Mouse (Mus musculus) midbrain, postnatal 0 days (tissue): ENCODE data around the gene Kcnk2. TPM values are rescaled to one million over a fixed set of nuclear protein-coding genes. Genes with fewer than 3 reads are reported as not detected.

Experiments
- ATAC-seq: fragments of 200-750 bp; cut with Nextera tagmentation; 2 replicates; pipeline ENCODE4 v1.8.0; 2017; ENCODE audit warnings: moderate number of reproducible peaks, mild to moderate bottlenecking, moderate TSS enrichment, moderate library complexity; ENCODE audit not compliant: low FRiP score
- DNase-seq: peaks from one replicate; pipeline ENCODE4 v3.0.0-alpha.2; 2015; ENCODE audit warnings: low spot score
- H3K27ac ChIP-seq: fragments of 300-500 bp; sonication (generic); 2 replicates; pipeline ENCODE4 v1.5.1; 2014; ENCODE audit warnings: low read depth, mild to moderate bottlenecking, low read length, mixed read lengths
- H3K27me3 ChIP-seq: fragments of 300-500 bp; sonication (generic); 2 replicates; pipeline ENCODE4 v1.6.1; 2014; ENCODE audit warnings: low read length, control low read depth, mixed read lengths; ENCODE audit not compliant: insufficient read depth
- H3K36me3 ChIP-seq: fragments of 300-500 bp; sonication (generic); 2 replicates; pipeline ENCODE4 v1.6.1; 2014; ENCODE audit warnings: low read length, control low read depth, mixed read lengths; ENCODE audit not compliant: insufficient read depth
- H3K4me1 ChIP-seq: fragments of 300-500 bp; sonication (generic); 2 replicates; pipeline ENCODE4 v1.6.1; 2014; ENCODE audit warnings: mild to moderate bottlenecking, control low read depth, antibody characterized with exemption, low read length, mixed read lengths; ENCODE audit not compliant: insufficient read depth
- H3K4me2 ChIP-seq: fragments of 300-500 bp; sonication (generic); 2 replicates; pipeline ENCODE4 v1.6.1; 2014; ENCODE audit warnings: low read depth, mild to moderate bottlenecking, low read length, mixed read lengths; ENCODE audit not compliant: poor library complexity, severe bottlenecking
- H3K4me3 ChIP-seq: fragments of 300-500 bp; sonication (generic); 2 replicates; pipeline ENCODE4 v1.5.1; 2014; ENCODE audit warnings: low read depth, mild to moderate bottlenecking, low read length, moderate library complexity
- H3K9ac ChIP-seq: fragments of 300-500 bp; sonication (generic); replicated peaks from 2 replicates; pipeline ENCODE4 v1.6.1; 2014; ENCODE audit warnings: mild to moderate bottlenecking, low read length, moderate library complexity, mixed read lengths; ENCODE audit not compliant: poor library complexity, severe bottlenecking
- H3K9me3 ChIP-seq: fragments of 300-500 bp; sonication (generic); 2 replicates; pipeline ENCODE4 v1.6.1; 2016; ENCODE audit warnings: low read length, control low read depth
- CTCF ChIP-seq: IDR thresholded peaks from 2 replicates; pipeline ENCODE4 v1.5.1; 2016; ENCODE audit warnings: antibody characterized with exemption, mild to moderate bottlenecking
- WGBS: fragments of 180-500 bp; shearing (Covaris S2); extraction: QIAGEN DNeasy Blood & Tissue Kit; methylation state at CpG from one replicate; pipeline ENCODE4 v1.1.7; 2014; 5-methylcytosine and 5-hydroxymethylcytosine counted together
- polyA plus RNA-seq: library from polyadenylated mRNA; unstranded; fragments of >200 nt; fragmentation: Nextera tagmentation; extraction: Ambion mirVana; gene quantifications from 2 replicates; pipeline ENCODE4 v1.2.1, GENCODE M21; 2015
- total RNA-seq: library from RNA; depleted of rRNA; stranded (reverse); fragments of >200 nt; gene quantifications from 2 replicates; pipeline ENCODE4 v1.2.3, GENCODE M21; 2014

Kcnk2 gene
- total and polyA plus RNA-seq, 2 experiments from 2014 or later: 17.9 to 19.8 TPM

GRCm38 (mm10) chr1:189353887-189354286 lies 48.2 kb downstream of the Kcnk2 start:
- H3K4me2 ChIP-seq: no peak overlapping the region
- H3K9ac ChIP-seq: no peak overlapping the region
- TF ChIP-seq CTCF: no peak
- no peak for ATAC-seq
- no peaks in the 10 kb centered on the region for H3K36me3 ChIP-seq
- H3K27me3 ChIP-seq: no peaks in the 10 kb centered on the region
- 86% methylated on average over 1 of the region's 1 CpGs for WGBS
- H3K4me1 ChIP-seq: no peaks in the 10 kb centered on the region
- no peaks in the 10 kb centered on the region for H3K9me3 ChIP-seq
- no peak for DNase-seq
- H3K4me3 ChIP-seq: no peak overlapping the region
- H3K27ac ChIP-seq: no peak overlapping the region

- Histone ChIP-seq H3K9me3 (no peaks in the 10 kb centered on the region), H3K36me3 (no peaks in the 10 kb centered on the region), H3K4me1 (no peaks in the 10 kb centered on the region), H3K9ac (no peak overlapping the region), H3K4me2 (no peak overlapping the region), H3K27me3 (no peaks in the 10 kb centered on the region), H3K27ac (no peak overlapping the region), H3K4me3 (no peak overlapping the region)
- ATAC-seq (no peak), DNase-seq (no peak)
- no peak for TF ChIP-seq CTCF
- WGBS: 94% methylated on average over 6 of the region's 6 CpGs
Observed at GRCm38 (mm10) chr1:189351804-189352203, 50.3 kb downstream of the Kcnk2 start.

- no peak overlapping the region for H3K4me2 ChIP-seq
- H3K36me3 ChIP-seq: no peaks in the 10 kb centered on the region
- H3K27ac ChIP-seq: no peak overlapping the region
- no peaks in the 10 kb centered on the region for H3K4me1 ChIP-seq
- ATAC-seq (no peak), DNase-seq (no peak)
- H3K9me3 ChIP-seq: no peaks in the 10 kb centered on the region
- peak; percentile 35 for TF ChIP-seq CTCF
- H3K9ac ChIP-seq: no peak overlapping the region
- H3K27me3 ChIP-seq: no peaks in the 10 kb centered on the region
- H3K4me3 ChIP-seq: no peak overlapping the region
- 85% methylated on average over 5 of the region's 5 CpGs for WGBS
Observed at GRCm38 (mm10) chr1:189349205-189349604, 52.9 kb downstream of the Kcnk2 start.

GRCm38 (mm10) chr1:189345166-189345565 lies 56.9 kb downstream of the Kcnk2 start:
- no peak for ATAC-seq
- 82% methylated on average over 5 of the region's 5 CpGs for WGBS

GRCm38 (mm10) chr1:189343301-189344251 lies 58.5 kb downstream of the Kcnk2 start:
- Histone ChIP-seq H3K4me1 (peaks cover 5% of the 10 kb centered on the region; the same call in 1 of the 2 replicates), H3K4me2 (peak overlapping the region; percentile 85), H3K4me3 (peak overlapping the region; percentile 78), H3K9me3 (no peaks in the 10 kb centered on the region), H3K27me3 (no peaks in the 10 kb centered on the region), H3K36me3 (no peaks in the 10 kb centered on the region; the same call in 1 of the 2 replicates), H3K27ac (peak overlapping the region; percentile 71), H3K9ac (peak overlapping the region; percentile 79)
- DNase-seq (peak; percentile 34), ATAC-seq (peak; percentile 75)
- peak; percentile 47 for TF ChIP-seq CTCF
- 1% methylated on average over 34 of the region's 82 CpGs for WGBS

More at GRCm38 (mm10) chr1:189345166-189345565, 56.9 kb downstream of the Kcnk2 start:
- Histone ChIP-seq H3K27ac (no peak overlapping the region), H3K36me3 (no peaks in the 10 kb centered on the region), H3K4me3 (no peak overlapping the region), H3K9ac (no peak overlapping the region), H3K4me1 (peaks cover 5% of the 10 kb centered on the region; the same call in 1 of the 2 replicates), H3K4me2 (no peak overlapping the region), H3K27me3 (no peaks in the 10 kb centered on the region), H3K9me3 (no peaks in the 10 kb centered on the region)
- DNase-seq: no peak
- no peak for TF ChIP-seq CTCF
